Mouse (Mus musculus) testis, adult 2 months (tissue): ENCODE data around the gene Spocd1.

ENCODE experiments used
- CTCF ChIP-seq: fragments of 200-500 bp; IDR thresholded peaks from 2 replicates; pipeline ENCODE4 v1.5.1; 2012; ENCODE audit warnings: low read depth, mild to moderate bottlenecking, inconsistent platforms, low read length, moderate library complexity; ENCODE audit not compliant: control insufficient read depth, insufficient read depth, insufficient replicate concordance
- POLR2A ChIP-seq: fragments of 200-500 bp; IDR thresholded peaks from 2 replicates; pipeline ENCODE4 v1.6.1; 2012; ENCODE audit warnings: low read depth, mild to moderate bottlenecking, inconsistent platforms, low read length, moderate library complexity; ENCODE audit not compliant: control insufficient read depth

GRCm38 (mm10) chr4:129915349-129915988, 13.6 kb upstream of the Spocd1 start:
- TF ChIP-seq CTCF (no peak), POLR2A (no peak)
